In genomic region chrX:77050401-77051381, GRCm38 (mm10) we compare ENCODE assay signal across 9 mouse cellular contexts.
A peak's percentile ranks its signal among the peaks of the same experiment; 100 is the strongest.
DNase-seq lines count a peak whose midpoint lies in the region; ATAC-seq and TF ChIP-seq lines count a peak whose summit lies in the region.
"Had no signal": no experiment of that assay in that cellular context is flagged by ENCODE, and none has a peak within 500 bp of the region (broad histone marks: within the 10 kb centered on the region; RNA-seq: fewer than 3 reads in every experiment).

No protein-coding gene starts in this region.

- ATAC-seq in forebrain, embryonic 13.5 days, result peak; percentile 90
- ATAC-seq in limb, embryonic 12.5 days (ENCODE audit: insufficient number of reproducible peaks, insufficient read depth, low FRiP score, low TSS enrichment, low read depth), result peak; percentile 59; the same call in 1 of the 2 replicates
- ATAC-seq in cerebellum, adult (ENCODE audit: insufficient number of reproducible peaks, low FRiP score, low TSS enrichment), result no peak
- ATAC-seq: Patski had no signal

- TF ChIP-seq POLR2A in kidney, adult 2 months (IDR thresholded peaks at IDR 0.05; ENCODE audit: low read depth, low read length), result no peak

- 23% methylated on average over 5 of the region's 5 CpGs for WGBS in forebrain, embryonic 13.5 days
- WGBS in kidney, adult 2 months, result 14% methylated on average over 5 of the region's 5 CpGs
- WGBS in limb, embryonic 12.5 days, result 45% methylated on average over 5 of the region's 5 CpGs

- DNase-seq in lung, postnatal 25 days (ENCODE audit: low spot score), result peak; percentile 1
- no peak for DNase-seq in lung, postnatal 14 days
- peak; percentile 37 for DNase-seq in kidney, adult 2 months
- DNase-seq in retina, postnatal 1 day, result peak; percentile 85
- DNase-seq in MN1 (ENCODE audit: low spot score), result no peak

- H3K9me3 ChIP-seq in forebrain, embryonic 13.5 days (replicated peaks), result no peaks in the 10 kb centered on the region
- H3K9me3 ChIP-seq in limb, embryonic 12.5 days, result no peaks in the 10 kb centered on the region

- H3K9ac ChIP-seq in forebrain, embryonic 13.5 days, result no peak overlapping the region
- no peak overlapping the region for H3K9ac ChIP-seq in limb, embryonic 12.5 days (replicated peaks)

- no peaks in the 10 kb centered on the region for H3K36me3 ChIP-seq in forebrain, embryonic 13.5 days (ENCODE audit: poor library complexity, severe bottlenecking)
- H3K36me3 ChIP-seq in kidney, adult 2 months (ENCODE audit: control insufficient read depth, insufficient read depth, low read length), result no peaks in the 10 kb centered on the region
- H3K36me3 ChIP-seq in limb, embryonic 12.5 days, result no peaks in the 10 kb centered on the region

- TF ChIP-seq CTCF in kidney, adult 2 months (conservative IDR thresholded peaks at IDR 0.05; ENCODE audit: insufficient read depth, insufficient read length, low read depth, low read length), result no peak

- H3K4me3 ChIP-seq in forebrain, embryonic 13.5 days, result no peak overlapping the region
- H3K4me3 ChIP-seq in kidney, adult 2 months (ENCODE audit: insufficient read depth, low read depth, low read length), result no peak overlapping the region
- no peak overlapping the region for H3K4me3 ChIP-seq in limb, embryonic 12.5 days (replicated peaks)

- no peaks in the 10 kb centered on the region for H3K27me3 ChIP-seq in forebrain, embryonic 13.5 days
- no peaks in the 10 kb centered on the region for H3K27me3 ChIP-seq in kidney, adult 2 months (replicated peaks; ENCODE audit: control insufficient read depth, insufficient read depth, low read length)
- H3K27me3 ChIP-seq in limb, embryonic 12.5 days, result no peaks in the 10 kb centered on the region

- peak overlapping the region; percentile 16 for H3K27ac ChIP-seq in forebrain, embryonic 13.5 days
- no peak overlapping the region for H3K27ac ChIP-seq in kidney, adult 2 months (ENCODE audit: insufficient read depth, low read depth, low read length)
- no peak overlapping the region for H3K27ac ChIP-seq in limb, embryonic 12.5 days

- H3K4me1 ChIP-seq in forebrain, embryonic 13.5 days, result no peaks in the 10 kb centered on the region
- H3K4me1 ChIP-seq in kidney, adult 2 months (ENCODE audit: control insufficient read depth, insufficient read depth, low read length), result no peaks in the 10 kb centered on the region
- H3K4me1 ChIP-seq in limb, embryonic 12.5 days (replicated peaks), result no peaks in the 10 kb centered on the region

- no peak overlapping the region for H3K4me2 ChIP-seq in forebrain, embryonic 13.5 days
- H3K4me2 ChIP-seq in limb, embryonic 12.5 days, result no peak overlapping the region

Comparison
In these comparisons a context has a peak if more than half of its experiments do, and no peak if none do; other contexts are left out.
1. DNase-seq: peak in lung, postnatal 25 days (single experiment), kidney, adult 2 months (single experiment) and retina, postnatal 1 day (single experiment); none in lung, postnatal 14 days (single experiment) and MN1 (single experiment).